Mouse (Mus musculus): Measurements from ENCODE around the gene Exosc3.

Exosc3 gene

DNA sequence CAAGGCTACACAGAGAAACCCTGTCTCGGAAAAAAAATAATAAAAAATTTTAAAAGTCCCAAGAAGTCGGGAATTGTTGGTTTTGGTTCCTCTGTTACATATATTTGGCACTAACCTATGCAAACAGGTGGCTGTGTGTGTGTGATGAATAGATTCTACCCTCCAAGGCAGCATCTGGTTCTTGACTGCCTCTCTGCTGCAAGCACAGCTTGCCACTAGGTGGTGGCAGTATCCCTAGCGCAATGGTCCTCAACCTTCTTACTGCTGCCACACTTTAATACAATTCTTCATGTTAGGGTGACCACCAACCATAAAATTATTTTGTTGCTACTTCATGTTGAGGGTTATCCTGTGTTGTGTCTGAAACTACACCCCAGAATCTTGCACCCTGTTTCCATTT lies 56.2 kb downstream of the Exosc3 start:
- in situ Hi-C loops (cut with MboI, MseI): loop anchor here (10.0 kb wide), 1 partner anchor 162 kb away; no protein-coding TSS in a partner anchor

DNA sequence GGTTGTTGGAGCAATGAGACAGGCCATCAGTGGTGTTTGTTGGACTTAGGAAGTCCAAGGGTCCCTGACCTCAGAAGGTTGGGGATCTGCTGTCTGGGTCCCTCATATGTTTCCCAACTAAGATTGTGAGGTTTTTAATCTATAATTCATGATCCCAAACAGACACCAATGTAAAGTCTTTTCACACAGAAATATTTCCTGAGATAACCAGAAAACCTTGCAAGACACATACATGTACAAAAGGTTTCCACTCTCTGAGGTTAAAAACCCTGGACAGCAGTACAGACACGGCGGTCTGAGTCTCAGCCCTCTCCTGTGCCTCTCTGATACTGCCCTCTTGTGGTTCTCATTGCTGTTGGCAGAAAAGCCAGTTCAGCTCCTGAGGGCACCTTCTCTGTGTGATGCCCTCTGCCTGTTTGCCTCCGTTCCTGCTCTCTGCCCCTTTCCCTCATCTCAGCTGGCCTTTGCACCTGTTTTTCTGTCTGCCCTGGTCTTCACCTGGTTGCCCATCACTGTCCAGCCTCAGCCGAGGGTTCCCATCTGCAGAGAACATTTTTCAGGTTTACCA lies 62.5 kb downstream of the Exosc3 start:
- in situ Hi-C loops (cut with MboI, MseI): loop anchor here (5.0 to 10.0 kb wide), 2 partner anchors 155 to 178 kb away; no protein-coding TSS in a partner anchor

DNA sequence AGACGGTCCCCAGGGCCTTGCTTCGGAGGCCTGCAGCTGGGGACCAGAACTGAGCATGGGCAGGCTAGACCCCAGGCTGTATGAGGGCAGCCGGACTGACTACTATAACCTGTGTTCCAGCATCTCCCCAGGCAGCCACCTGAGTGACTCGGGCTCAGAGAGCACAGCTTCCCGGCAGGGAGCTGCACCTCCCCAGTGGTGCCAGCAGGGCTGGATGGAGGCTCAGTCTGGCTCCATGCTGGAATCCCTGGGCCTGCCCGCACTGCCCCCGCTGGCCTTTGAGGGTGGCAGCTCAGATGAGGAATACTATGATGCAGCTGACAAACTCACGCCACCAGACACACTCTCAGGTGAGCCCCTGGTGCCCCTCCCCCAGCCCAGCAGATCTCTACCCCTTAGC lies 63.2 kb downstream of the Exosc3 start:
- in situ Hi-C loops (cut with MboI, MseI): loop anchor here (5.0 kb wide), 1 partner anchor 177 kb away; no protein-coding TSS in a partner anchor

DNA sequence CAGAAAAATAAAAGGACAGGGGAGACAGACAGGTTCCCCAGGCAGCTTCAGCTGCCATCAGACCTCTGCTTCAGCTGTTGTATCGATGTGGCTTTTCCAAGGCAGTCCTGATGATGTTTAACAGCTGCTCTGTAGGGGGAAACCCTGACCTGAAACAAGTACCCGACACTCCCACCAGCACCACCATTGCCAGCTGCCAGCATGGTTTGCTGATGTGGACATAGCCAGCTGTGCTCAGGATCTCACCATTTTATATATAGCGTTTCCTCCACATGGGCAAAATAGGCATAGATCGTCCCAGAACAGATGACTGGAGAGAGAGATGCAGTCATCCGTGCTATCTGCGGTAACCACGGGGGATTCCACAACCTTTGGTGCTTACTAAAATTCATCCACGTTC lies 66.8 kb downstream of the Exosc3 start:
- in situ Hi-C loops (cut with MboI, MseI): loop anchor here (5.0 kb wide), 1 partner anchor 173 kb away; no protein-coding TSS in a partner anchor

DNA sequence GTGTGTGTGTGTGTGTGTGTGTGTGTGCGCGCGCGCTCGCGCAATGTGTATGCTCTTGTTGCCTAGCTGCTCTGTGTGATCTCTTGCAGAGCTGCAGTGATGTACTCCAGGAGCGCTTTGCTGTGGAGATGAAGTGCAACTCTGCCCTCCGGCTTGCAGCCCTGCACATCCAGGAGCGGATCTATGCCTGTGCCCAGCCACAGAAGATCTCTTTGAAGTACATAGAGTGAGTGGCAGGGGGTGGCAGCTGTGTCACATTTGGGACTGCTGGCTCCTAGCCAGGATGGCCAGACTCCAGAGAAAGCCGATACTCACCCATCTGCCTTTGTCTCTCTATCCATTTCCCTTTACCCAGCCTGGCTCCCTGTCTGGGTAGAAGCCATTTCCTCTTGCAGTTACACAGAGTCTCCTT lies 71.5 kb downstream of the Exosc3 start:
- in situ Hi-C loops (cut with MboI, MseI): no loop called here

DNA sequence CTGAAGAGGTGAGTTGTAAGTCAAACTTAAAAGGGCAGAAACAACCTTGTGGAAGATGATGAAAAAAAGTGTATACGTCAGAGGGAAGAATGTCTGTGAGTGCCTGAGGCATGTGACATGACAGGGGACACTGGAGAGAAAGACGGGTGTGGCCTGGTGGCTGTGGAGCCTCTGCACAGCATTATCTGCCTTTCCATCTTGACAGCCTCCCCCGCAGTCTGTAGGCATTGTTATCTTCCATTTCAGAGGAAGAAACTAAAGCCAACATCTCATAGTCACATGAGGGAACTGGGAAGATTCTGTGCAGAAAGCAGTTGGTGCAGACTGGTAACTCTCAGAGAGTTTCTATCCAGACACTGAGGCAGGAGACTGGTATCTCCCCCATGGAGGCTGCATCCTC lies 74.6 kb downstream of the Exosc3 start:
- in situ Hi-C loops (cut with MboI, MseI): no loop called here

Measured in T-helper 2 cell (primary cell).